Mouse (Mus musculus) spleen, postnatal 10 days (tissue): ENCODE results near the gene Ubap1l.
A peak's percentile ranks its signal among the peaks of the same experiment; 100 is the strongest.

ENCODE experiments used
- DNase-seq, 2 experiments: peaks; one replicate each; pipeline ENCODE4 v3.0.0; 2021 to 2022; ENCODE audit warnings: low spot score in 2 of 2

The Ubap1l gene

DNA sequence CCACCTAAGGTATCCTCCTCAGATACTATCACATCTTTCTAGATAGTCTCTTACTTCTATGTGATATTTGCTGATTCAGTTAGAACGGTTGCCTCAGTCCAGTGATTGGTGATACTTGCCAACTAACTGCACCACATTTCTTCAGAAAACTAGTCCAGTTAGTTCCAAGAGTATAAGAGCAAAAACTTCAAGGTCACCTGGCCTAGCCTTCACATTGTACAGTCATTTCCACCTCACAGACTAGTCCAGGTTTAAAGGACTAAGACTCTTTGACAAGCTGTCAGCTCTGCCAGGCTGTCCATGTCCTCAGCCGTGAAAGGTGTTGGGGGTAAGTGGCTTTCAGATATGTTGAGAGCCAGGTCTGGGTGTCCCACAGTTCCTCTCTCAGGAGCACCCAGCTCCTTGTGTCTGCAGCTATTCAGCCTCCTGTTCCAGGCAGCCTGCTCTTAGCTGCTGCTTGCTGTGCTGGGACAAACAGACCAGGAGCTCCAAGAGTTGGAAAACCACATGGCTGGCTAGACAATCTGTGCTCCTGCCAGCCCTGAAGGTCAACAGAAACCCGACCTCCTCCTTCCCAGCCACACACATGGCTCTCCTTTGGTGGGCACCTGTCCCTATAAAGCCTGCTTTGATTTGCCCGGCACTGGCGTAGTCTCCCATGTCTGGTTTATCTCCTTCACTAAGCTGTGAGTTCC is 13.8 kb downstream of the Ubap1l start:
- no peak for DNase-seq

DNA sequence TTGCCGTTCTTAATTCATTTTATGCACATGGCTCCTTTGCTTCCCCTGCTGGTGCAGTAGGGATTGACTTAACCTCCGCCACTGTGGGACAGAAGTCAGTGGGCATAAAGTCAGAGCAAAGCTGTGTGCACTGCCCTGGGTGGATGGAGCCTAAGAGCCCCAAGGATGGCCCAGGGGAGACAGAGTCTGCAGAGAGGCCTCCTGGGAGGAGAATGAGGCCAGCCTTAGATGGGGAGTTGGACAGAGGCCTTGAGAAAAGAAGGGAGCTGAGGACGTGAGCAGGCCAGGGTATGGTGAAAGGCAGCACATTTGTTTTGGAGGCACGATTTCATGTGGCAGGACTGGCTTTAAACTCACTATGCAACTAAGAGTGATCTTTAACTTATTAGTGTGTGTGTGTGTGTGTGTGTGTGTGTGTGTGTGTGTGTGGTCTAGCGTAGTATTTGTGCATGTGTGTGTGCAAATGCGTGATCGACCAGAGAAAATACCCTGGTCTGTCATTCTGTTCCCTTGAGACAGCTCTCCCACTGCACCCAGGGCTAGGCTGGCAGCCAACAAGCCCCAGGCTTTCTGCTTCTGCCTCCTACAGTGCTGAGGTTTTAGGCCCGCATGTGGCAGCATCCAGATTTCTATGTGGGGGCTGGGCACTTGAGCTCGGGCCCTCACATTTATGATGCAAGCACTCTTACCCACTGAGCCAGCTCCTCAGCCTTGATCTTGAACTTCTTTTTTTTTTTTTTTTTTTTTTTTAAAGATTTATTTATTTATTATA is 14.5 kb downstream of the Ubap1l start:
- DNase-seq: no peak

- DNase-seq: no peak
Measured at GRCm38 (mm10) chr9:65381017-65381590, 20.3 kb downstream of the Ubap1l start.

GRCm38 (mm10) chr9:65382031-65382750 is 21.4 kb downstream of the Ubap1l start:
- DNase-seq: no peak

DNA sequence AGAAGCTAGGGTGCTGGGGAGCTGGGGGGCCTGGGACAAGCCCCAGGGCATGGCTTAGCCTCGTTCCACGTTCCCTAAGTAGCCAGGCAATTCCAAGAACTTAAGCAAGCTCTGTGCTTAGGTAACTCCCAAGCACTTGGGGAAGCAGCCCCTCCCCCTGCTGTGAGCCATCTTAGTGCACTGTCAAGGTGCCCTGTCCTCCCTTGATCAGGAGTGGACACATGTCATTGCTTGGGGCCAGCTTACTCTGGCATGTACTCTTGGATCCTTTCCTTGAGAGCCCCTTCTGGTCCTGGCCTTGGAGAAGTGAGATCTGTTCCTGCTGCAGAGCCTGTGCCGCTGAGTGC is 21.9 kb downstream of the Ubap1l start:
- DNase-seq: no peak

GRCm38 (mm10) chr9:65384276-65384675 is 23.4 kb downstream of the Ubap1l start:
- no peak for DNase-seq

GRCm38 (mm10) chr9:65386373-65387140 is 25.7 kb downstream of the Ubap1l start:
- DNase-seq: no peak

- no peak for DNase-seq
Measured at GRCm38 (mm10) chr9:65390752-65391612, 30.1 kb downstream of the Ubap1l start.

DNA sequence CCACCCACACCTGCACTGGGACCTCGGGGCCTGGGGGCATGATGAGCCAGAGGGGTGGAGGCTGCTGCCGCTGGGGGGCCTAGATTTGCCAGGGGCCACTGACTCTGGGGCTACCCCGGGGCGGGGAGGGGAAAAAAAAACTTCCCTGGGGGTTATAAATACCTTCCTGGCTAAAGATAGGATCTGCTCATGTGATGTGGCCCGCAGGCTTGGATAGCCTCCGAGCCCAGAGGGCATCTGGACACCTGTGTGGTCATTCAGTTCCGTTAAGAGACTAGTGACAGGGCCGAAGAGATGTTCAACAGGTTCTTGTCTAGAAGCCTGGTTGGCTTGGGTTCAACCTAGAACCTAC is 30.7 kb downstream of the Ubap1l start, which contains the start of gene Kbtbd13:
Gene Kbtbd13 (minus strand): TSS at position 40 of the 352 bp plus-strand sequence.
- DNase-seq: no peak

GRCm38 (mm10) chr9:65392638-65393364 is 32.0 kb downstream of the Ubap1l start:
- DNase-seq: peak; percentile 36 to 79

DNA sequence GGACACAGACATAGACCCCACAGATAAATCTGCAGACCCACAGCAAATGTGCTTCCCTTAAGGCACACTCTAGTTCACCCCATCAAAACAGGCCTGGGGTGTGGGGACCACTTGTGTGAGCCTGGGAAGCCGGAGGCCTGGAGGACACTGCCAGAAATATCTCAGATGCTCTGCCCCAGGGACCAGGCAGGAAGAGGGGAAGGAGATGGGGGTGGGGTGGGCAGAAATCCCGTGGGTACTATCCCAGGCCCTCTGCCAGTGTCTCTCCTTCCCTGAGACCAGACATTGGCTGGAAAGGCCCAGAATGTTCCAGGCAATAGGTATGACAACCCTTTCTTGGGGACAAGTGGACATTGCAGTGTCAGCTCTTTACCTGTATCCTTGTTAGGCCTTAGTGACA is 32.8 kb downstream of the Ubap1l start:
- no peak for DNase-seq

GRCm38 (mm10) chr9:65394360-65394759 is 33.5 kb downstream of the Ubap1l start:
- DNase-seq: no peak

DNA sequence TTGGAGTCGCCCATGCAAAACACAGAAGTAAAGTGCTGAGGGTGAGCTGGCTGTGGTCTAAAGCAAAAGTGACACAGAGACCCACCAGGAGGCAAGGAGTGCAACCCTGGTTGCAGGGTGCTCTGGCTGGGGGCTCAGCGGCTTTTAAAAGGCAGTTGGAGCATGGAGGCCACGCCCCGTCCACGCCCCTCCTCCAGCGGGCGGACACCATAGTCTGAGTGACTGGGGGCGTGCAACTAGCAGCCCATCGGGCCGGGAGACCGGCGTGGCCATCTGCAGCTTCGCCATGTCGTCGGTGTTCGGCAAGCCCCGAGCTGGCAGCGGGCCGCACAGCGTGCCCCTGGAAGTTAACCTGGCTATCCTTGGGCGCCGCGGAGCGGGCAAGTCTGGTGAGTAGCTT is 37.4 kb downstream of the Ubap1l start, which contains the start of gene Rasl12:
Gene Rasl12 (plus strand): TSS at position 228 of the 400 bp plus-strand sequence.
- DNase-seq: peak; percentile 21 to 62

DNA sequence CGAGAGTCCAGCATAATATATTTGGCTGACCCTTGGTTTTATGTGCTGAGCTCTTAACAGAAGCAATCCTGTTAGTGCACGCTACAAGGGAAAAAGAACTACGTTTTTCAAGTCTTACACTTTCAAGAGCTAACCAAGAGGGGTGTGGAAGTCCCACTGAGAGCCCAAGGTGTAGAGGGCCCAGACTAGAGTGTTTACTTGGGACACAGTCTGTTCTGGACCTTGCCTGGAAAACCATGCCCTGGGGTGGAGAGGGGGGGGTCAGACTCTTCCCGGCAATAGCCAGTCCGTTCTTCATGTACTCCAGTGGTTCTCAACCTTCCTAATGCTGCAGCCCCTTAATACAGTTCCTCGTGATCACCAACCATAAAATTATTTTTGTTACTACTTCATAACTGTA is 39.1 kb downstream of the Ubap1l start:
- no peak for DNase-seq

GRCm38 (mm10) chr9:65404331-65405183 is 43.7 kb downstream of the Ubap1l start:
- peak in 1 of 2 experiments; percentile 32 for DNase-seq

- DNase-seq: no peak
Measured at GRCm38 (mm10) chr9:65405184-65405449, 44.3 kb downstream of the Ubap1l start.

- DNase-seq: no peak
Measured at GRCm38 (mm10) chr9:65407327-65407726, 46.5 kb downstream of the Ubap1l start.

- DNase-seq: no peak
Measured at GRCm38 (mm10) chr9:65407861-65408260, 47.0 kb downstream of the Ubap1l start.

DNA sequence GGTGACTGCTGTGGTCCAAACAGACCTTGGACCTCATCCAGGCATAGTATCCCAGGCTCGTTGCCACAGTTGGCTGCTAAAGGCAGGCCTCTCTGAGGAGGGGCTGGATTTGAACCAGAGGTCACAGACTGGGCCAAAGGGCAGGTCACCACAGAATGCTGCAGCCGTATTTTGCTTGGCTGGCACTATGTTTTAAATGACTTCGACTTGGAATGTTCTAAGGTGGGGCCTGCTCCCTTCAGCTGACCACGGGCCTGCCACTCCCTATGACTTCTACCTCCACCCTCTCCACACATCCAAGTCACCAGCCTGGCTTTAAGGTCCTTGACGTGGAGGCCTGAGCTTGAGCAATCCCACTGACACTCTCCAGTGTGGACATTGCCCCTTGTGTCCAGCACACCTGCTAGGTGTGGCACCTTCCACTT is 48.0 kb downstream of the Ubap1l start:
- no peak for DNase-seq
